Mouse (Mus musculus): ENCODE data around the gene Hrct1. TPM values are rescaled to one million over a fixed set of nuclear protein-coding genes. Genes with fewer than 3 reads are reported as not detected.

Hrct1 gene
- polyA plus RNA-seq, 1 experiment, result 0.69 TPM

DNA sequence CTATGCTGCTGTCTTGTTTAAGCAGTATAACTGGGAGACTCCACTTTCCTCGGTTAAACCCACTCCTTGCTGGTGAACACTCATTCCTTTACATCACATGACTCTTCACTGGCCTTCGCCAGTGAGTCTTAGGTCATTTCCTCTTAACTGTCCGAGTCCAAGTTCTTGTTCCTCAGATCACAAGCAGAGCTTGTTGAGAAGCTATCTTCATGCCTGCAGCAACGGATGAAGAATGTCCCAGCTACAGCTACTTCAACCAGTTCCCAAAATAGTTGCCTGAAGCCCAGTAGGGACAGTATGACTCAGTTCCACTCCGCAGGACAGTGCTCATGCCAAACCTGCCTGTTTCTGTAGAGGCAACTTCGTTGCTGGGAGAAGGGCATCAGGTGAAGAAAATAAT is 30.2 kb downstream of the Hrct1 start:
- H3K36me3 ChIP-seq (ENCODE audit: control insufficient read depth, insufficient read depth, low read length), result no peaks in the 10 kb centered on the region
- 32% methylated on average over 6 of the region's 6 CpGs for WGBS
- H3K27me3 ChIP-seq (ENCODE audit: control insufficient read depth, insufficient read depth, low read length), result no peaks in the 10 kb centered on the region
- H3K4me3 ChIP-seq (ENCODE audit: extremely low read depth, insufficient read depth, insufficient read length), result no peak overlapping the region
- no peak for TF ChIP-seq POLR2A (IDR thresholded peaks at IDR 0.05; ENCODE audit: low read depth, low read length)
- no peak for TF ChIP-seq CTCF (IDR thresholded peaks at IDR 0.05; ENCODE audit: extremely low read depth, insufficient read depth, insufficient read length, insufficient replicate concordance)
- H3K27ac ChIP-seq (ENCODE audit: insufficient read depth, low read length), result no peak overlapping the region
- no peak for DNase-seq (ENCODE audit: low read depth in 1 of 2, low spot score in 2 of 2)
- H3K4me1 ChIP-seq (ENCODE audit: control insufficient read depth, insufficient read depth, insufficient read length), result no peaks in the 10 kb centered on the region

GRCm38 (mm10) chr4:43759571-43760418 is 32.8 kb downstream of the Hrct1 start:
- Histone ChIP-seq H3K27ac (ENCODE audit: insufficient read depth, low read length) (no peak overlapping the region), H3K4me1 (ENCODE audit: control insufficient read depth, insufficient read depth, insufficient read length) (no peaks in the 10 kb centered on the region), H3K4me3 (ENCODE audit: extremely low read depth, insufficient read depth, insufficient read length) (no peak overlapping the region), H3K27me3 (ENCODE audit: control insufficient read depth, insufficient read depth, low read length) (no peaks in the 10 kb centered on the region), H3K36me3 (ENCODE audit: control insufficient read depth, insufficient read depth, low read length) (no peaks in the 10 kb centered on the region)
- no peak for DNase-seq (ENCODE audit: low read depth in 1 of 2, low spot score in 2 of 2)
- 71% methylated on average over 21 of the region's 21 CpGs for WGBS
- TF ChIP-seq POLR2A (IDR thresholded peaks at IDR 0.05; ENCODE audit: low read depth, low read length) (no peak), CTCF (IDR thresholded peaks at IDR 0.05; ENCODE audit: extremely low read depth, insufficient read depth, insufficient read length, insufficient replicate concordance) (no peak)

DNA sequence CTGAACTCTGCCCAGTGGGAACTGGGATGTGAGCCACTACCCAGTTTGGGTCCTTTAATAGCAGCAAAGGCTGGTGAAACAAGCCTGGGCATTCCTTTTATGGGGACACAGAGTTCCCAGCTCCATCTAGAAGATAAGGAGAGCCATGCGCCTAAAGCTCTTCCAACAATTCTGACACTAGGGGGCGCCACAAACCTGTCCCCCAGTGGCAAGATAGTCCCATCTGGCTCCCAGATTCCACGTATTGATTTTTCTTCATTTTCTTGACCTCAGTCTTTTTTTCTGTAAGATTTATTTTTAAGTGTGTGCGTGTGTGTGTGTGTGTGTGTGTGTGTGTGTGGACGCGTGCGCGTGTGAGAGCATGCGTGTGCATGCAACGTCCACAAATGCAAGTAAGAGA is 33.5 kb downstream of the Hrct1 start:
- H3K27ac ChIP-seq (ENCODE audit: insufficient read depth, low read length), result no peak overlapping the region
- no peak overlapping the region for H3K4me3 ChIP-seq (ENCODE audit: extremely low read depth, insufficient read depth, insufficient read length)
- H3K27me3 ChIP-seq (ENCODE audit: control insufficient read depth, insufficient read depth, low read length), result no peaks in the 10 kb centered on the region
- no peak for DNase-seq (ENCODE audit: low read depth in 1 of 2, low spot score in 2 of 2)
- no peaks in the 10 kb centered on the region for H3K4me1 ChIP-seq (ENCODE audit: control insufficient read depth, insufficient read depth, insufficient read length)
- H3K36me3 ChIP-seq (ENCODE audit: control insufficient read depth, insufficient read depth, low read length), result no peaks in the 10 kb centered on the region
- 75% methylated on average over 10 of the region's 10 CpGs for WGBS
- no peak for TF ChIP-seq POLR2A (IDR thresholded peaks at IDR 0.05; ENCODE audit: low read depth, low read length)
- TF ChIP-seq CTCF (IDR thresholded peaks at IDR 0.05; ENCODE audit: extremely low read depth, insufficient read depth, insufficient read length, insufficient replicate concordance), result peak; percentile 6; the same call in 1 of the 2 replicates

GRCm38 (mm10) chr4:43761336-43761735 is 34.3 kb downstream of the Hrct1 start:
- Histone ChIP-seq H3K27ac (ENCODE audit: insufficient read depth, low read length) (no peak overlapping the region), H3K27me3 (ENCODE audit: control insufficient read depth, insufficient read depth, low read length) (no peaks in the 10 kb centered on the region), H3K4me3 (ENCODE audit: extremely low read depth, insufficient read depth, insufficient read length) (no peak overlapping the region), H3K36me3 (ENCODE audit: control insufficient read depth, insufficient read depth, low read length) (no peaks in the 10 kb centered on the region), H3K4me1 (ENCODE audit: control insufficient read depth, insufficient read depth, insufficient read length) (no peaks in the 10 kb centered on the region)
- 73% methylated on average over 2 of the region's 2 CpGs for WGBS
- TF ChIP-seq CTCF (IDR thresholded peaks at IDR 0.05; ENCODE audit: extremely low read depth, insufficient read depth, insufficient read length, insufficient replicate concordance), result no peak
- TF ChIP-seq POLR2A (IDR thresholded peaks at IDR 0.05; ENCODE audit: low read depth, low read length), result no peak
- DNase-seq (ENCODE audit: low read depth in 1 of 2, low spot score in 2 of 2), result no peak

- Histone ChIP-seq H3K27ac (ENCODE audit: insufficient read depth, low read length) (no peak overlapping the region), H3K36me3 (ENCODE audit: control insufficient read depth, insufficient read depth, low read length) (no peaks in the 10 kb centered on the region), H3K4me1 (ENCODE audit: control insufficient read depth, insufficient read depth, insufficient read length) (no peaks in the 10 kb centered on the region), H3K4me3 (ENCODE audit: extremely low read depth, insufficient read depth, insufficient read length) (no peak overlapping the region), H3K27me3 (ENCODE audit: control insufficient read depth, insufficient read depth, low read length) (no peaks in the 10 kb centered on the region)
- TF ChIP-seq CTCF (IDR thresholded peaks at IDR 0.05; ENCODE audit: extremely low read depth, insufficient read depth, insufficient read length, insufficient replicate concordance) (peak; percentile 40; the same call in 1 of the 2 replicates), POLR2A (IDR thresholded peaks at IDR 0.05; ENCODE audit: low read depth, low read length) (no peak)
- DNase-seq (ENCODE audit: low read depth in 1 of 2, low spot score in 2 of 2), result peak in 1 of 2 experiments; percentile 12
- WGBS, result 21% methylated on average over 7 of the region's 7 CpGs
Measured at GRCm38 (mm10) chr4:43763410-43763809, 36.4 kb downstream of the Hrct1 start.

- Histone ChIP-seq H3K27me3 (ENCODE audit: control insufficient read depth, insufficient read depth, low read length) (no peaks in the 10 kb centered on the region), H3K4me3 (ENCODE audit: extremely low read depth, insufficient read depth, insufficient read length) (no peak overlapping the region), H3K4me1 (ENCODE audit: control insufficient read depth, insufficient read depth, insufficient read length) (no peaks in the 10 kb centered on the region), H3K36me3 (ENCODE audit: control insufficient read depth, insufficient read depth, low read length) (no peaks in the 10 kb centered on the region), H3K27ac (ENCODE audit: insufficient read depth, low read length) (no peak overlapping the region)
- no peak for TF ChIP-seq POLR2A (IDR thresholded peaks at IDR 0.05; ENCODE audit: low read depth, low read length)
- no peak for TF ChIP-seq CTCF (IDR thresholded peaks at IDR 0.05; ENCODE audit: extremely low read depth, insufficient read depth, insufficient read length, insufficient replicate concordance)
- 76% methylated on average over 5 of the region's 5 CpGs for WGBS
- DNase-seq (ENCODE audit: low read depth in 1 of 2, low spot score in 2 of 2), result no peak
Measured at GRCm38 (mm10) chr4:43768341-43768740, 41.4 kb downstream of the Hrct1 start.

- 95% methylated on average over 2 of the region's 2 CpGs for WGBS
- no peak overlapping the region for H3K4me3 ChIP-seq (ENCODE audit: extremely low read depth, insufficient read depth, insufficient read length)
- no peaks in the 10 kb centered on the region for H3K36me3 ChIP-seq (ENCODE audit: control insufficient read depth, insufficient read depth, low read length)
- DNase-seq (ENCODE audit: low read depth in 1 of 2, low spot score in 2 of 2), result no peak
- no peaks in the 10 kb centered on the region for H3K4me1 ChIP-seq (ENCODE audit: control insufficient read depth, insufficient read depth, insufficient read length)
- H3K27ac ChIP-seq (ENCODE audit: insufficient read depth, low read length), result no peak overlapping the region
- H3K27me3 ChIP-seq (ENCODE audit: control insufficient read depth, insufficient read depth, low read length), result peaks cover 2% of the 10 kb centered on the region; the same call in 1 of the 2 replicates
- TF ChIP-seq POLR2A (IDR thresholded peaks at IDR 0.05; ENCODE audit: low read depth, low read length), result no peak
- no peak for TF ChIP-seq CTCF (IDR thresholded peaks at IDR 0.05; ENCODE audit: extremely low read depth, insufficient read depth, insufficient read length, insufficient replicate concordance)
Measured at GRCm38 (mm10) chr4:43769374-43769773, 42.4 kb downstream of the Hrct1 start.

All from spleen, adult 2 months (tissue).